Mouse (Mus musculus): Measurements from ENCODE around the gene Hsd3b7. TPM values are rescaled to one million over a fixed set of nuclear protein-coding genes. Genes with fewer than 3 reads are reported as not detected.

The Hsd3b7 gene
- polyA plus RNA-seq (2012; rRNA removed), result 14.2 and 14.5 TPM in 2 replicates

GRCm38 (mm10) chr7:127800435-127801009 is at the start of gene Hsd3b7:
Hsd3b7 (plus strand) TSS chr7:127800604.
- peak; percentile 75 for TF ChIP-seq CTCF (IDR thresholded peaks at IDR 0.05; ENCODE audit: extremely low read depth, insufficient read depth, low read length)
- peak; percentile 67 for TF ChIP-seq POLR2A (IDR thresholded peaks at IDR 0.05; ENCODE audit: extremely low read depth, insufficient read depth, low read length)
- Histone ChIP-seq H3K27ac (ENCODE audit: insufficient read depth, low read length) (peak within 1 kb of the TSS; percentile 47; the same call in 1 of the 2 replicates), H3K4me3 (ENCODE audit: insufficient read depth, low read length) (peak within 1 kb of the TSS; percentile 27), H3K4me1 (ENCODE audit: control insufficient read depth, insufficient read depth, low read length) (no peaks in the 10 kb centered on the region)

- Histone ChIP-seq H3K4me1 (ENCODE audit: control insufficient read depth, insufficient read depth, low read length) (peaks cover 3% of the 10 kb centered on the region; the same call in 1 of the 2 replicates), H3K4me3 (ENCODE audit: insufficient read depth, low read length) (no peak overlapping the region), H3K27ac (ENCODE audit: insufficient read depth, low read length) (no peak overlapping the region)
- TF ChIP-seq CTCF (IDR thresholded peaks at IDR 0.05; ENCODE audit: extremely low read depth, insufficient read depth, low read length) (no peak), POLR2A (IDR thresholded peaks at IDR 0.05; ENCODE audit: extremely low read depth, insufficient read depth, low read length) (no peak)
These were observed 48.8 kb upstream of the Hsd3b7 start for GRCm38 (mm10) chr7:127751619-127752018.

- Histone ChIP-seq H3K4me1 (ENCODE audit: control insufficient read depth, insufficient read depth, low read length) (peaks cover 3% of the 10 kb centered on the region; the same call in 1 of the 2 replicates), H3K4me3 (ENCODE audit: insufficient read depth, low read length) (no peak overlapping the region), H3K27ac (ENCODE audit: insufficient read depth, low read length) (no peak overlapping the region)
- TF ChIP-seq CTCF (IDR thresholded peaks at IDR 0.05; ENCODE audit: extremely low read depth, insufficient read depth, low read length), result no peak
- TF ChIP-seq POLR2A (IDR thresholded peaks at IDR 0.05; ENCODE audit: extremely low read depth, insufficient read depth, low read length), result no peak
These were observed 48.3 kb upstream of the Hsd3b7 start for GRCm38 (mm10) chr7:127752069-127752468.

- H3K4me1 ChIP-seq (ENCODE audit: control insufficient read depth, insufficient read depth, low read length), result peaks cover 3% of the 10 kb centered on the region; the same call in 1 of the 2 replicates
- no peak overlapping the region for H3K27ac ChIP-seq (ENCODE audit: insufficient read depth, low read length)
- H3K4me3 ChIP-seq (ENCODE audit: insufficient read depth, low read length), result no peak overlapping the region
- no peak for TF ChIP-seq POLR2A (IDR thresholded peaks at IDR 0.05; ENCODE audit: extremely low read depth, insufficient read depth, low read length)
- TF ChIP-seq CTCF (IDR thresholded peaks at IDR 0.05; ENCODE audit: extremely low read depth, insufficient read depth, low read length), result no peak
These were observed 47.2 kb upstream of the Hsd3b7 start for GRCm38 (mm10) chr7:127753158-127753557.

- Histone ChIP-seq H3K27ac (ENCODE audit: insufficient read depth, low read length) (no peak overlapping the region), H3K4me3 (ENCODE audit: insufficient read depth, low read length) (no peak overlapping the region), H3K4me1 (ENCODE audit: control insufficient read depth, insufficient read depth, low read length) (peaks cover 3% of the 10 kb centered on the region; the same call in 1 of the 2 replicates)
- TF ChIP-seq CTCF (IDR thresholded peaks at IDR 0.05; ENCODE audit: extremely low read depth, insufficient read depth, low read length) (no peak), POLR2A (IDR thresholded peaks at IDR 0.05; ENCODE audit: extremely low read depth, insufficient read depth, low read length) (no peak)
These were observed 46.7 kb upstream of the Hsd3b7 start for GRCm38 (mm10) chr7:127753741-127754140.

GRCm38 (mm10) chr7:127759716-127760115 is 40.7 kb upstream of the Hsd3b7 start:
- Histone ChIP-seq H3K27ac (ENCODE audit: insufficient read depth, low read length) (no peak overlapping the region), H3K4me1 (ENCODE audit: control insufficient read depth, insufficient read depth, low read length) (peaks cover 5% of the 10 kb centered on the region; the same call in 1 of the 2 replicates), H3K4me3 (ENCODE audit: insufficient read depth, low read length) (no peak overlapping the region)
- TF ChIP-seq CTCF (IDR thresholded peaks at IDR 0.05; ENCODE audit: extremely low read depth, insufficient read depth, low read length) (no peak), POLR2A (IDR thresholded peaks at IDR 0.05; ENCODE audit: extremely low read depth, insufficient read depth, low read length) (no peak)

- TF ChIP-seq CTCF (IDR thresholded peaks at IDR 0.05; ENCODE audit: extremely low read depth, insufficient read depth, low read length), result no peak
- TF ChIP-seq POLR2A (IDR thresholded peaks at IDR 0.05; ENCODE audit: extremely low read depth, insufficient read depth, low read length), result no peak
- no peak overlapping the region for H3K4me3 ChIP-seq (ENCODE audit: insufficient read depth, low read length)
These were observed 39.9 kb upstream of the Hsd3b7 start for GRCm38 (mm10) chr7:127760478-127760877.

GRCm38 (mm10) chr7:127761026-127761425 is 39.4 kb upstream of the Hsd3b7 start:
- Histone ChIP-seq H3K27ac (ENCODE audit: insufficient read depth, low read length) (no peak overlapping the region), H3K4me1 (ENCODE audit: control insufficient read depth, insufficient read depth, low read length) (peaks cover 3% of the 10 kb centered on the region; the same call in 1 of the 2 replicates), H3K4me3 (ENCODE audit: insufficient read depth, low read length) (no peak overlapping the region)
- no peak for TF ChIP-seq POLR2A (IDR thresholded peaks at IDR 0.05; ENCODE audit: extremely low read depth, insufficient read depth, low read length)
- peak; percentile 89 for TF ChIP-seq CTCF (IDR thresholded peaks at IDR 0.05; ENCODE audit: extremely low read depth, insufficient read depth, low read length)

More at GRCm38 (mm10) chr7:127760478-127760877, 39.9 kb upstream of the Hsd3b7 start:
- Histone ChIP-seq H3K27ac (ENCODE audit: insufficient read depth, low read length) (no peak overlapping the region), H3K4me1 (ENCODE audit: control insufficient read depth, insufficient read depth, low read length) (peaks cover 5% of the 10 kb centered on the region; the same call in 1 of the 2 replicates)

- Histone ChIP-seq H3K27ac (ENCODE audit: insufficient read depth, low read length) (no peak overlapping the region), H3K4me3 (ENCODE audit: insufficient read depth, low read length) (no peak overlapping the region), H3K4me1 (ENCODE audit: control insufficient read depth, insufficient read depth, low read length) (peaks cover 2% of the 10 kb centered on the region; the same call in 1 of the 2 replicates)
- TF ChIP-seq POLR2A (IDR thresholded peaks at IDR 0.05; ENCODE audit: extremely low read depth, insufficient read depth, low read length) (no peak), CTCF (IDR thresholded peaks at IDR 0.05; ENCODE audit: extremely low read depth, insufficient read depth, low read length) (no peak)
These were observed 36.8 kb upstream of the Hsd3b7 start for GRCm38 (mm10) chr7:127763642-127764041.

- H3K4me1 ChIP-seq (ENCODE audit: control insufficient read depth, insufficient read depth, low read length), result no peaks in the 10 kb centered on the region; the same call in 1 of the 2 replicates
- TF ChIP-seq CTCF (IDR thresholded peaks at IDR 0.05; ENCODE audit: extremely low read depth, insufficient read depth, low read length) (no peak), POLR2A (IDR thresholded peaks at IDR 0.05; ENCODE audit: extremely low read depth, insufficient read depth, low read length) (no peak)
- H3K27ac ChIP-seq (ENCODE audit: insufficient read depth, low read length), result no peak overlapping the region
- no peak overlapping the region for H3K4me3 ChIP-seq (ENCODE audit: insufficient read depth, low read length)
These were observed 34.6 kb upstream of the Hsd3b7 start for GRCm38 (mm10) chr7:127765756-127766155.

Data from cortical plate, adult 2 months (tissue).